Mouse (Mus musculus): ENCODE measurements at regions not wholly inside any gene's neighbourhood (a gene's known extent, or its start where the extent isn't known, plus 50 kb on each side); places are given as distances from the start of the nearest gene placed in this dataset.

DNA sequence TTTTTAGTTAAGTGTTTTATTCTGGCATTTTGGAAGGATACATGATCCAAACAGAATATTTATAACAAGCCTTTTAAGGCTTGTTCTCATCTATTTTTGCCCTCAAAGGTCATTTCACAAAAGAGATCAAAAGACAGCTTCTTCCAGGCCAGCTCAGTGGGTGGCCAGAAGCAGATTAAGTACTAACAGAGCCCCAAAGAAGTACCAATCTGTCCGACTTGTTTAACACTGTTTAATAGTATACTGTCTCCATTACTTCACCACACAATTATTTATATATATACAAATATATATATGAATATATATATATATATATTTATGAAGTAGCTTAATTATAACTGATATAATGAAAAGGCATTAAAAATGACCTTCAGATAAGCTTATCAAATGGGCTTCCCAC, 284.7 kb upstream of the Zic4 start:
- no peak for TF ChIP-seq CTCF (IDR thresholded peaks at IDR 0.05; ENCODE audit: low read depth, low read length)
- TF ChIP-seq TAL1 (conservative IDR thresholded peaks at IDR 0.05; ENCODE audit: low read depth, low read length): no peak
- no peak for TF ChIP-seq GATA1 (IDR thresholded peaks at IDR 0.05; ENCODE audit: borderline replicate concordance, low read length)
